Mouse (Mus musculus) lung, adult 2 months (tissue): ENCODE results near the gene Hvcn1. TPM values are rescaled to one million over a fixed set of nuclear protein-coding genes. Genes with fewer than 3 reads are reported as not detected.
"Not testable (repeated sequence)": the region's sequence is repeated elsewhere in the genome, so short reads cannot be mapped to it uniquely, and the experiment has no call there.

ENCODE experiments used
- DNase-seq: peaks from one replicate; pipeline ENCODE4 v3.0.0; 2022
- H3K4me1 ChIP-seq: fragments of 200-500 bp; 2 replicates; pipeline ENCODE4 v1.6.1; 2011; ENCODE audit warnings: low read length; ENCODE audit not compliant: control insufficient read depth, insufficient read depth
- H3K4me3 ChIP-seq: fragments of 200-500 bp; replicated peaks from 2 replicates; pipeline ENCODE3; 2011; ENCODE audit warnings: low read depth, mild to moderate bottlenecking, control low read depth, low read length; ENCODE audit errors: extremely low read depth
- CTCF ChIP-seq: fragments of 200-500 bp; IDR thresholded peaks from 2 replicates; pipeline ENCODE4 v1.5.1; 2011; ENCODE audit warnings: mild to moderate bottlenecking, low read length, control low read depth; ENCODE audit not compliant: insufficient read depth
- POLR2A ChIP-seq: fragments of 200-500 bp; IDR thresholded peaks from 2 replicates; pipeline ENCODE4 v1.6.1; 2011; ENCODE audit warnings: low read depth, mild to moderate bottlenecking, control low read depth, low read length, borderline replicate concordance; ENCODE audit errors: extremely low read depth
- WGBS: fragments of 180-500 bp; shearing (Covaris S2); methylation state at CpG from one replicate; pipeline ENCODE4 v1.1.7; 2018; 5-methylcytosine and 5-hydroxymethylcytosine counted together
- polyA plus RNA-seq: library from polyadenylated mRNA; depleted of rRNA; stranded (reverse); fragments of >200 nt; gene quantifications from 2 replicates; pipeline ENCODE4 v1.2.3, GENCODE M21; 2012

Hvcn1 gene
- polyA plus RNA-seq, 1 experiment = 21.9 TPM

- 41% methylated on average over 2 of the region's 2 CpGs for WGBS
- H3K4me3 ChIP-seq = no peak overlapping the region
- 0 out of 2 replicates have a peak, but pooled peaks cover 3% of the 10 kb centered on the region for H3K4me1 ChIP-seq
- TF ChIP-seq POLR2A (no peak), CTCF (no peak)
- DNase-seq = no peak
These were observed 31.2 kb upstream of the Hvcn1 start for GRCm38 (mm10) chr5:122175402-122175801.

- H3K4me3 ChIP-seq = no peak overlapping the region
- 0 out of 2 replicates have a peak, but pooled peaks cover 3% of the 10 kb centered on the region for H3K4me1 ChIP-seq
- WGBS = 84% methylated on average over 7 of the region's 7 CpGs
- no peak for DNase-seq
- TF ChIP-seq CTCF (no peak), POLR2A (no peak)
These were observed 30.6 kb upstream of the Hvcn1 start for GRCm38 (mm10) chr5:122175961-122176360.

GRCm38 (mm10) chr5:122176398-122176797, 30.2 kb upstream of the Hvcn1 start:
- WGBS = 23% methylated on average over 1 of the region's 1 CpGs
- H3K4me3 ChIP-seq = no peak overlapping the region
- H3K4me1 ChIP-seq = 0 out of 2 replicates have a peak, but pooled peaks cover 3% of the 10 kb centered on the region
- TF ChIP-seq POLR2A (no peak), CTCF (peak; percentile 78)
- peak; percentile 28 for DNase-seq

GRCm38 (mm10) chr5:122179665-122180064, 26.9 kb upstream of the Hvcn1 start:
- DNase-seq = no peak
- H3K4me3 ChIP-seq = no peak overlapping the region
- WGBS = 41% methylated on average over 6 of the region's 6 CpGs
- H3K4me1 ChIP-seq = 0 out of 2 replicates have a peak, but pooled peaks cover 3% of the 10 kb centered on the region
- TF ChIP-seq CTCF = no peak
- no peak for TF ChIP-seq POLR2A

- WGBS = 70% methylated on average over 7 of the region's 7 CpGs
- no peak overlapping the region for H3K4me3 ChIP-seq
These were observed 22.3 kb upstream of the Hvcn1 start for GRCm38 (mm10) chr5:122184283-122184806.

GRCm38 (mm10) chr5:122184858-122185257, 21.7 kb upstream of the Hvcn1 start:
- not testable (repeated sequence) for H3K4me1 ChIP-seq, H3K4me3 ChIP-seq, DNase-seq
- WGBS = 83% methylated on average over 6 of the region's 6 CpGs

More at GRCm38 (mm10) chr5:122184283-122184806, 22.3 kb upstream of the Hvcn1 start:
- no peak for DNase-seq
- no peaks in the 10 kb centered on the region for H3K4me1 ChIP-seq
- TF ChIP-seq POLR2A = no peak
- no peak for TF ChIP-seq CTCF

GRCm38 (mm10) chr5:122189115-122189514, 17.5 kb upstream of the Hvcn1 start:
- WGBS = 22% methylated on average over 3 of the region's 3 CpGs
- TF ChIP-seq POLR2A = no peak
- DNase-seq = no peak
- Histone ChIP-seq H3K4me1 (no peaks in the 10 kb centered on the region), H3K4me3 (no peak overlapping the region)

- no peak overlapping the region for H3K4me3 ChIP-seq
- H3K4me1 ChIP-seq = no peaks in the 10 kb centered on the region
- TF ChIP-seq CTCF (no peak), POLR2A (no peak)
- no peak for DNase-seq
- WGBS = 68% methylated on average over 7 of the region's 7 CpGs
These were observed 16.1 kb upstream of the Hvcn1 start for GRCm38 (mm10) chr5:122190465-122190864.

GRCm38 (mm10) chr5:122191269-122192063, 15.1 kb upstream of the Hvcn1 start:
- H3K4me1 ChIP-seq = no peaks in the 10 kb centered on the region
- TF ChIP-seq POLR2A (no peak), CTCF (no peak)
- no peak overlapping the region for H3K4me3 ChIP-seq
- 69% methylated on average over 12 of the region's 12 CpGs for WGBS
- no peak for DNase-seq

GRCm38 (mm10) chr5:122192347-122192746, 14.3 kb upstream of the Hvcn1 start:
- WGBS = 30% methylated on average over 3 of the region's 4 CpGs
- H3K4me3 ChIP-seq = no peak overlapping the region
- TF ChIP-seq POLR2A (no peak), CTCF (no peak)
- no peak for DNase-seq
- no peaks in the 10 kb centered on the region for H3K4me1 ChIP-seq
